Mouse (Mus musculus) lung, embryonic 14.5 days (tissue): ENCODE data around the gene Fat3. TPM values are rescaled to one million over a fixed set of nuclear protein-coding genes. Genes with fewer than 3 reads are reported as not detected.

Source experiments
- ATAC-seq: fragments of 200-750 bp; cut with Nextera tagmentation; 2 replicates; pipeline ENCODE4 v1.8.0; 2017; ENCODE audit warnings: mild to moderate bottlenecking, moderate TSS enrichment, moderate library complexity; ENCODE audit not compliant: insufficient read depth
- DNase-seq: peaks from one replicate; pipeline ENCODE4 v3.0.0-alpha.2; 2015
- H3K27ac ChIP-seq: fragments of 300-500 bp; sonication (generic); 2 replicates; pipeline ENCODE4 v1.5.1; 2014; ENCODE audit warnings: low read depth, mild to moderate bottlenecking, moderate library complexity
- H3K27me3 ChIP-seq: fragments of 300-500 bp; sonication (generic); 2 replicates; pipeline ENCODE4 v1.6.1; 2014; ENCODE audit warnings: low read length, control low read depth; ENCODE audit not compliant: insufficient read depth
- H3K36me3 ChIP-seq: fragments of 300-500 bp; sonication (generic); 2 replicates; pipeline ENCODE4 v1.6.1; 2014; ENCODE audit warnings: control low read depth; ENCODE audit not compliant: insufficient read depth
- H3K4me1 ChIP-seq: fragments of 300-500 bp; sonication (generic); 2 replicates; pipeline ENCODE4 v1.6.1; 2014; ENCODE audit warnings: antibody characterized with exemption, control low read depth; ENCODE audit not compliant: insufficient read depth
- H3K4me2 ChIP-seq: fragments of 300-500 bp; sonication (generic); 2 replicates; pipeline ENCODE4 v1.6.1; 2014; ENCODE audit warnings: mild to moderate bottlenecking
- H3K4me3 ChIP-seq: fragments of 300-500 bp; sonication (generic); 2 replicates; pipeline ENCODE4 v1.5.1; 2014; ENCODE audit warnings: low read depth, low read length
- H3K9ac ChIP-seq: fragments of 300-500 bp; sonication (generic); 2 replicates; pipeline ENCODE4 v1.6.1; 2014
- H3K9me3 ChIP-seq: fragments of 300-500 bp; sonication (generic); 2 replicates; pipeline ENCODE4 v1.6.1; 2016; ENCODE audit warnings: low read depth, low read length, control low read depth
- CTCF ChIP-seq: IDR thresholded peaks from 2 replicates; pipeline ENCODE4 v1.5.1; 2016; ENCODE audit warnings: antibody characterized with exemption, low read depth
- WGBS: fragments of 180-500 bp; shearing (Covaris S2); extraction: QIAGEN DNeasy Blood & Tissue Kit; methylation state at CpG from one replicate; pipeline ENCODE4 v1.1.7; 2014; 5-methylcytosine and 5-hydroxymethylcytosine counted together
- polyA plus RNA-seq: library from polyadenylated mRNA; unstranded; fragments of >200 nt; fragmentation: Nextera tagmentation; extraction: Ambion mirVana; gene quantifications from 2 replicates; pipeline ENCODE4 v1.2.1, GENCODE M21; 2014

Fat3 gene
- polyA plus RNA-seq, 1 experiment from 2014 or later, result 1.2 TPM

- DNase-seq (no peak), ATAC-seq (no peak)
- Histone ChIP-seq H3K27ac (no peak overlapping the region), H3K27me3 (no peaks in the 10 kb centered on the region), H3K9me3 (no peaks in the 10 kb centered on the region), H3K9ac (no peak overlapping the region), H3K4me3 (no peak overlapping the region), H3K36me3 (no peaks in the 10 kb centered on the region), H3K4me1 (0 out of 2 replicates have a peak, but pooled peaks cover 6% of the 10 kb centered on the region), H3K4me2 (no peak overlapping the region)
- TF ChIP-seq CTCF, result no peak
- 75% methylated on average over 4 of the region's 4 CpGs for WGBS
Measured at GRCm38 (mm10) chr9:16212163-16212562, 288.9 kb downstream of the Fat3 start.

GRCm38 (mm10) chr9:16211468-16211867, 289.6 kb downstream of the Fat3 start:
- Histone ChIP-seq H3K4me1 (0 out of 2 replicates have a peak, but pooled peaks cover 6% of the 10 kb centered on the region), H3K27me3 (no peaks in the 10 kb centered on the region), H3K4me3 (no peak overlapping the region), H3K4me2 (no peak overlapping the region), H3K36me3 (no peaks in the 10 kb centered on the region), H3K9me3 (no peaks in the 10 kb centered on the region), H3K27ac (no peak overlapping the region), H3K9ac (no peak overlapping the region)
- no peak for ATAC-seq
- 70% methylated on average over 3 of the region's 3 CpGs for WGBS
- no peak for TF ChIP-seq CTCF
- no peak for DNase-seq

- 58% methylated on average over 6 of the region's 6 CpGs for WGBS
- H3K36me3 ChIP-seq, result no peaks in the 10 kb centered on the region
Measured at GRCm38 (mm10) chr9:16202296-16202695, 298.8 kb downstream of the Fat3 start.

GRCm38 (mm10) chr9:16200948-16201347, 300.1 kb downstream of the Fat3 start:
- H3K4me1 ChIP-seq, result no peaks in the 10 kb centered on the region
- no peak overlapping the region for H3K4me3 ChIP-seq
- H3K9ac ChIP-seq, result no peak overlapping the region
- DNase-seq (no peak), ATAC-seq (no peak)
- H3K36me3 ChIP-seq, result no peaks in the 10 kb centered on the region
- H3K4me2 ChIP-seq, result no peak overlapping the region
- TF ChIP-seq CTCF, result no peak
- no peak overlapping the region for H3K27ac ChIP-seq
- WGBS, result 50% methylated on average over 1 of the region's 1 CpGs
- no peaks in the 10 kb centered on the region for H3K27me3 ChIP-seq
- H3K9me3 ChIP-seq, result no peaks in the 10 kb centered on the region

More at GRCm38 (mm10) chr9:16202296-16202695, 298.8 kb downstream of the Fat3 start:
- ATAC-seq (no peak), DNase-seq (no peak)
- Histone ChIP-seq H3K9me3 (no peaks in the 10 kb centered on the region), H3K27me3 (no peaks in the 10 kb centered on the region), H3K4me2 (no peak overlapping the region), H3K9ac (no peak overlapping the region), H3K4me1 (no peaks in the 10 kb centered on the region), H3K27ac (no peak overlapping the region), H3K4me3 (no peak overlapping the region)
- no peak for TF ChIP-seq CTCF

- WGBS, result 93% methylated on average over 1 of the region's 1 CpGs
Measured at GRCm38 (mm10) chr9:16186461-16186860, 314.6 kb downstream of the Fat3 start.

GRCm38 (mm10) chr9:16169238-16169637, 331.8 kb downstream of the Fat3 start:
- TF ChIP-seq CTCF, result no peak
- no peak overlapping the region for H3K4me2 ChIP-seq
- DNase-seq, result peak; percentile 60
- H3K4me3 ChIP-seq, result no peak overlapping the region
- no peak for ATAC-seq
- H3K9ac ChIP-seq, result no peak overlapping the region
- no peaks in the 10 kb centered on the region for H3K27me3 ChIP-seq
- H3K27ac ChIP-seq, result no peak overlapping the region
- H3K9me3 ChIP-seq, result no peaks in the 10 kb centered on the region
- no peaks in the 10 kb centered on the region for H3K4me1 ChIP-seq
- 62% methylated on average over 4 of the region's 4 CpGs for WGBS
- H3K36me3 ChIP-seq, result no peaks in the 10 kb centered on the region

More at GRCm38 (mm10) chr9:16186461-16186860, 314.6 kb downstream of the Fat3 start:
- H3K4me2 ChIP-seq, result no peak overlapping the region
- no peak for ATAC-seq
- no peak overlapping the region for H3K27ac ChIP-seq
- no peak overlapping the region for H3K9ac ChIP-seq
- TF ChIP-seq CTCF, result no peak
- no peaks in the 10 kb centered on the region for H3K27me3 ChIP-seq
- H3K4me1 ChIP-seq, result no peaks in the 10 kb centered on the region
- DNase-seq, result no peak
- no peaks in the 10 kb centered on the region for H3K36me3 ChIP-seq
- no peak overlapping the region for H3K4me3 ChIP-seq
- no peaks in the 10 kb centered on the region for H3K9me3 ChIP-seq

GRCm38 (mm10) chr9:16168051-16168450, 333.0 kb downstream of the Fat3 start:
- Histone ChIP-seq H3K9me3 (no peaks in the 10 kb centered on the region), H3K27me3 (no peaks in the 10 kb centered on the region), H3K4me3 (no peak overlapping the region), H3K27ac (no peak overlapping the region), H3K4me1 (no peaks in the 10 kb centered on the region), H3K36me3 (no peaks in the 10 kb centered on the region), H3K9ac (no peak overlapping the region), H3K4me2 (no peak overlapping the region)
- no peak for TF ChIP-seq CTCF
- 46% methylated on average over 2 of the region's 2 CpGs for WGBS
- DNase-seq, result no peak
- no peak for ATAC-seq

GRCm38 (mm10) chr9:16159366-16159765, 341.7 kb downstream of the Fat3 start:
- 92% methylated on average over 5 of the region's 5 CpGs for WGBS
- Histone ChIP-seq H3K9ac (no peak overlapping the region), H3K4me3 (no peak overlapping the region), H3K4me2 (no peak overlapping the region), H3K9me3 (no peaks in the 10 kb centered on the region), H3K36me3 (no peaks in the 10 kb centered on the region), H3K27me3 (no peaks in the 10 kb centered on the region), H3K27ac (no peak overlapping the region), H3K4me1 (no peaks in the 10 kb centered on the region)
- no peak for TF ChIP-seq CTCF
- DNase-seq (no peak), ATAC-seq (no peak)
